Mouse (Mus musculus) heart, embryonic 13.5 days (tissue): ENCODE measurements around the gene Gipc1. TPM values are rescaled to one million over a fixed set of nuclear protein-coding genes. Genes with fewer than 3 reads are reported as not detected.

Experiments
- ATAC-seq: fragments of 200-750 bp; cut with Nextera tagmentation; 2 replicates; pipeline ENCODE4 v1.8.0; 2017; ENCODE audit warnings: moderate TSS enrichment; ENCODE audit not compliant: insufficient number of reproducible peaks, low FRiP score, low TSS enrichment; ENCODE audit errors: extremely low read depth
- H3K27ac ChIP-seq: fragments of 300-500 bp; sonication (generic); replicated peaks from 2 replicates; pipeline ENCODE4 v1.5.1; 2015; ENCODE audit warnings: moderate library complexity, mild to moderate bottlenecking, inconsistent platforms
- H3K27me3 ChIP-seq: fragments of 300-500 bp; sonication (generic); replicated peaks from 2 replicates; pipeline ENCODE4 v1.6.1; 2015; ENCODE audit warnings: mild to moderate bottlenecking, inconsistent platforms
- H3K36me3 ChIP-seq: fragments of 300-500 bp; sonication (generic); 2 replicates; pipeline ENCODE4 v1.6.1; 2015; ENCODE audit warnings: mild to moderate bottlenecking, inconsistent platforms
- H3K4me1 ChIP-seq: fragments of 300-500 bp; sonication (generic); 2 replicates; pipeline ENCODE4 v1.6.1; 2015; ENCODE audit warnings: inconsistent platforms
- H3K4me2 ChIP-seq: fragments of 300-500 bp; sonication (generic); 2 replicates; pipeline ENCODE4 v1.6.1; 2015; ENCODE audit warnings: inconsistent platforms, mild to moderate bottlenecking, moderate library complexity
- H3K4me3 ChIP-seq: fragments of 300-500 bp; sonication (generic); 2 replicates; pipeline ENCODE4 v1.5.1; 2015; ENCODE audit warnings: moderate library complexity, mild to moderate bottlenecking, inconsistent platforms
- H3K9ac ChIP-seq: fragments of 300-500 bp; sonication (generic); 2 replicates; pipeline ENCODE4 v1.6.1; 2015; ENCODE audit warnings: inconsistent platforms, mild to moderate bottlenecking, moderate library complexity
- H3K9me3 ChIP-seq: fragments of 300-500 bp; sonication (generic); 2 replicates; pipeline ENCODE4 v1.6.1; 2016; ENCODE audit warnings: inconsistent platforms
- WGBS: fragments of 180-500 bp; shearing (Covaris S2); methylation state at CpG from one replicate; pipeline ENCODE4 v1.1.7; 2015; ENCODE audit warnings: mixed read lengths; 5-methylcytosine and 5-hydroxymethylcytosine counted together
- polyA plus RNA-seq: library from polyadenylated mRNA; unstranded; fragments of >200 nt; fragmentation: Nextera tagmentation; extraction: Ambion mirVana; gene quantifications from 2 replicates; pipeline ENCODE4 v1.2.1, GENCODE M21; 2015

Gene Gipc1
- polyA plus RNA-seq, 1 experiment from 2014 or later: 155 TPM

DNA sequence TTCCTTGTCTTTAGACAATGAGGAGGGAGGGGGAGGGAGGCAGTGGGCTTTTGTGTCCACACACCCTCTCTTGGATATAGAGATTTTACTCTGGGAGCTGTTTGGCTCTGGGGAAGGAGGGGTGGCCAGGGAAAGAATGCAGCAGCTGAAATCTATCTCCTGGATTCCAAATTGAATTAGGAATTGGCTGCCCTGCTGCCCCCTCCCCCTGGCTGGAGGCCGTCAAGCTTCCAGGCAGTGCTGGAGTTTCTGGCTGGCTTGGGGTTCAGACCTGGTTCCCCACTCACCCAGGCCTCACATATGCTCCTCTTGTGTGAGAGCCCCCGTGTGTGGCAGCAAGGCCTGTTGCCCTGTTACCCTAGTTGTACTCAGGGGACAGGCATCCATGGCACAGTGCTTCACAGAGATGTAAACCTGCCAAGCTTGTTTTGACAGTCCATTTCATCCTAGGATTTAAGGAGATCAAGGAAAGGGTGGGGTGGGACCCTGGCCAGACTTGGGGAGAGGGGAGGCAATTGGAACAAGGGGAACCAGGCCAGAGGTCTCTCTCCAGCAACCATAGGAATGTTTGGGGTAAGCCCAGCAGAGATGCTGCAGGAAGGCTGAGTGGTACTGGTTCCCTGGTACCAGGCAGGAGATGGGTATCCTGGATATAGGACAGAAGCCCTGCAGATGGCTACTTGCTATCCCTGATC is 12.6 kb downstream of the Gipc1 start:
- no peak for ATAC-seq
- 35% methylated on average over 2 of the region's 2 CpGs for WGBS
- Histone ChIP-seq H3K4me3 (no peak overlapping the region), H3K4me1 (peaks cover 72% of the 10 kb centered on the region), H3K9me3 (no peaks in the 10 kb centered on the region), H3K9ac (0 out of 2 replicates have a peak overlapping the region, but pooled peaks have one; percentile 37), H3K4me2 (no peak overlapping the region), H3K27ac (no peak overlapping the region), H3K36me3 (peaks cover 30% of the 10 kb centered on the region), H3K27me3 (peaks cover 21% of the 10 kb centered on the region)

DNA sequence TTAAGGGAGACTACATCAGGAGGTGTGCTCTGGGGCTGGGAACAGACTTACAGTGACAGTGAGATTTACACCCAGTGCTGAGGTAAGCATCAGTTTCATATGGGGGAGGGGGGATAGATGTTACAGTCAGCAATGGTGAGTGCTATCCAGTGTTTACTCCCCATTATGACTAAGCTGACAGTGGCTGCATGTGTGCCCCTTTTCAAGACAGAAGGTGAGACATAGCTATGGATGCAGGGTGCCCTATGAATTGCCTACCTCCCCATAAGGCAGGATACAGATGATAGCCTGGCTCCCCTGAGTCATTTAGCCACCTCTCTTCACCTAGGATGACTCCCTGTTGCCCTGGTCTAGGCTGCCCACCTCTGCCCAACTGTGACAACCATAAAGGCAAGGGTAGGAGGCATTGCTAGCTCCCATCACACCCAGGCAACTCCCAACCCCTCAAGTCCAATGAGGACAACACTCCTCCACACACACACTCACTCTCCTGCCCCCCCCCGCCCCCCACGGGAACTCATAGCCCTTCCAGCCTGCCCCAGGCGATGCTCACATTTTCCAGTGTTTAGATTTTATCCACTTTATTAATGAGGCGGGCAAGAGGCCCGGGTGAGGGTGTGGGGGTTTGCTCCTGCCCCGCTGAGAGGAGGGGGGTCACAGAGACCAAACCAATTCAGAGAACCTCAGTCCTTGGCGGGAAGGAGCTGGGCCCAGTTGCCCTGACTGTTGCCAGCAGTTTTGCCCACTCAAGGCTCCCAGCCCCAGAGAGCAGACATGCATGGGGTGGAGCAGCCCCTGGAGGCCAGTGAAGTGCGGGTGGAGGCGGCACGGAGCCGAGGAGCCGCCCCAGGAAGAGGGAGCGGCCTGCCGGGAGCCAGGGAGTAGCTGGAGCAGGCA is 13.7 kb downstream of the Gipc1 start, which contains the start of gene Ptger1:
Ptger1 (plus strand) TSS at position 710 of the 897 bp plus-strand sequence.
- Histone ChIP-seq H3K27me3 (peaks cover 21% of the 10 kb centered on the region), H3K27ac (0 out of 2 replicates have a peak within 1 kb of the TSS, but pooled peaks have one; percentile 9), H3K4me3 (0 out of 2 replicates have a peak within 1 kb of the TSS, but pooled peaks have one; percentile 2), H3K9me3 (no peaks in the 10 kb centered on the region), H3K36me3 (peaks cover 42% of the 10 kb centered on the region), H3K9ac (peak within 1 kb of the TSS; percentile 29), H3K4me2 (peak within 1 kb of the TSS; percentile 22), H3K4me1 (peaks cover 60% of the 10 kb centered on the region)
- no peak for ATAC-seq
- WGBS: 27% methylated on average over 14 of the region's 14 CpGs

DNA sequence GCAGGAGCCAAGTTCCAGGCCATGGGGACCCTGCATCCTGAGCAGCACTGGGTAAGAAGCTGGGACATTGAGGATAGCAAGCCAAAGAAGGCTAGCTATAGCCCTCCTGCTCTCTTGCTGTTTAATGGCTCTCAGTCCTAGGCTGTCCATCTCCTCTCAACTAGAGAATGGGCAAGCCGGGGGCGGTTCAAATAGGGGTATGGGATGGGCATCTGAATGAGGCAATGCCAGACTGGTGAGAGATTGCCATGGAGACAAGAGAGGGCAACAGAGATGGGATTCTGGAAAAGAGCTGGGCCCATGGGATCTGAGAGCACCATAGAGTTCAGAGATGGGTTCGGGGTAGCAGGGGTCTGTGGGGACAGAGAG is 14.4 kb downstream of the Gipc1 start:
- H3K36me3 ChIP-seq: peaks cover 48% of the 10 kb centered on the region
- peak overlapping the region; percentile 22 for H3K4me2 ChIP-seq
- H3K4me1 ChIP-seq: peaks cover 54% of the 10 kb centered on the region
- WGBS: 89% methylated on average over 3 of the region's 3 CpGs
- H3K9me3 ChIP-seq: no peaks in the 10 kb centered on the region
- no peak for ATAC-seq
- 0 out of 2 replicates have a peak overlapping the region, but pooled peaks have one; percentile 9 for H3K27ac ChIP-seq
- 0 out of 2 replicates have a peak overlapping the region, but pooled peaks have one; percentile 2 for H3K4me3 ChIP-seq
- H3K27me3 ChIP-seq: peaks cover 21% of the 10 kb centered on the region
- H3K9ac ChIP-seq: peak overlapping the region; percentile 29

DNA sequence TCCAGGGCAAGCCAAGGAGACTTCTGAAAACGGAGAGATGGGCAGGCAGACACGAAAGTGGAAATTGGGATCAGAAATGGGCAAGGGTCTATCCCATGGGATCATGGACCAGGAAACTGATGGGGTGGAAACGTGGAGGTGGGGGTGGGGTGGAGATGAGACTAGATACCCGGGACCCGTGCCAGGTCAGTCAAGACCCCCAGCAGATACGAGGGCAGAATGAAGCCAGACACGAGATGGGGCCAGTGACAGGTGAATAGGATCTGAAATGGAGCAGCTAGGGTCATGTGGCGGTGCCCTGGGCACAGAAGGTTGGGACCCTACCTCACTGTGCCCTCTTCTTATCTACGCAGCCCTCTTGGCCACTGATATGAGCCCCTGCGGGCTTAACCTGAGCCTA is 15.0 kb downstream of the Gipc1 start:
- 75% methylated on average over 10 of the region's 10 CpGs for WGBS
- H3K4me1 ChIP-seq: peaks cover 47% of the 10 kb centered on the region
- H3K4me2 ChIP-seq: peak overlapping the region; percentile 74
- H3K4me3 ChIP-seq: no peak overlapping the region
- peaks cover 55% of the 10 kb centered on the region for H3K36me3 ChIP-seq
- ATAC-seq: no peak
- peaks cover 21% of the 10 kb centered on the region for H3K27me3 ChIP-seq
- H3K27ac ChIP-seq: no peak overlapping the region
- no peaks in the 10 kb centered on the region for H3K9me3 ChIP-seq
- 0 out of 2 replicates have a peak overlapping the region, but pooled peaks have one; percentile 71 for H3K9ac ChIP-seq

DNA sequence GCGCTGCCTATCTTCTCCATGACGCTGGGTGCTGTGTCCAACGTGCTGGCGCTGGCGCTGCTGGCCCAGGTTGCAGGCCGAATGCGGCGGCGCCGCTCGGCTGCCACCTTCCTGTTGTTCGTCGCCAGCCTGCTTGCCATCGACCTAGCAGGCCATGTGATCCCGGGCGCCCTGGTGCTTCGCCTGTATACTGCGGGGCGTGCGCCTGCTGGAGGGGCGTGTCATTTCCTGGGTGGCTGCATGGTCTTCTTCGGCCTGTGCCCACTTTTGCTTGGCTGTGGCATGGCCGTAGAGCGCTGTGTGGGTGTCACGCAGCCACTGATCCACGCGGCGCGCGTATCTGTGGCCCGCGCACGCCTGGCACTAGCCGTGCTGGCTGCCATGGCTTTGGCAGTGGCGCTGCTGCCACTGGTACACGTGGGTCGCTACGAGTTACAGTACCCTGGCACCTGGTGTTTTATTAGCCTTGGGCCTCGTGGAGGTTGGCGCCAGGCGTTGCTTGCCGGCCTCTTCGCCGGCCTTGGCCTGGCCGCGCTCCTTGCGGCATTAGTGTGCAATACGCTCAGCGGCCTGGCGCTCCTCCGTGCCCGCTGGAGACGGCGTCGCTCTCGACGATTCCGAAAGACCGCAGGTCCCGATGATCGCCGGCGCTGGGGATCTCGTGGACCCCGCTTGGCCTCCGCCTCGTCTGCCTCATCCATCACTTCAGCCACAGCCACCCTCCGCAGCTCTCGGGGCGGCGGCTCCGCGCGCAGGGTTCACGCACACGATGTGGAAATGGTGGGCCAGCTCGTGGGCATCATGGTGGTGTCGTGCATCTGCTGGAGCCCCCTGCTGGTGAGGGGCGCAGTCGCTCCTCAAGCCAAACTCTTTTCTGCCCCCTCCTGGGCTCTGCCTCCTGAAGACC is 15.8 kb downstream of the Gipc1 start:
- WGBS: 19% methylated on average over 80 of the region's 80 CpGs
- no peak overlapping the region for H3K27ac ChIP-seq
- H3K9me3 ChIP-seq: no peaks in the 10 kb centered on the region
- H3K4me1 ChIP-seq: peaks cover 42% of the 10 kb centered on the region
- peaks cover 21% of the 10 kb centered on the region for H3K27me3 ChIP-seq
- H3K36me3 ChIP-seq: peaks cover 57% of the 10 kb centered on the region
- peak overlapping the region; percentile 71 for H3K9ac ChIP-seq
- peak overlapping the region; percentile 74 for H3K4me2 ChIP-seq
- H3K4me3 ChIP-seq: peak overlapping the region; percentile 48
- ATAC-seq: no peak

DNA sequence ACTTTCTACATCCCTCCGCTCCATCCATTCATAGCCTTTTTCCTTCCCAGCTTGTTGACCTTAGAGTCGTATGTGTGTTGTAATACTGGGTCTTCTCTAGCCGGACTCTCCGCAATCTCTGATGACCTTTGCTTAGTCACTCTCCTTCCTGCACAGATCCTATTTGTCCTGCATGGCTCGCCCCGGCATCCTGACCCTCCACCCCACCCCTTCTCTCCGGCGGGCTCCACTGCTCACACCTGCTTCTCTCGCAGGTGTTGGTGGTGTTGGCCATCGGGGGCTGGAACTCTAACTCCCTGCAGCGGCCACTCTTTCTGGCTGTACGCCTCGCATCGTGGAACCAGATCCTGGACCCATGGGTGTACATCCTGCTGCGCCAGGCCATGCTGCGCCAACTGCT is 16.5 kb downstream of the Gipc1 start:
- H3K9ac ChIP-seq: no peak overlapping the region
- no peak for ATAC-seq
- peaks cover 57% of the 10 kb centered on the region for H3K36me3 ChIP-seq
- peaks cover 42% of the 10 kb centered on the region for H3K4me1 ChIP-seq
- H3K9me3 ChIP-seq: no peaks in the 10 kb centered on the region
- no peak overlapping the region for H3K27ac ChIP-seq
- 69% methylated on average over 16 of the region's 16 CpGs for WGBS
- H3K27me3 ChIP-seq: peaks cover 21% of the 10 kb centered on the region
- no peak overlapping the region for H3K4me3 ChIP-seq
- peak overlapping the region; percentile 74 for H3K4me2 ChIP-seq

DNA sequence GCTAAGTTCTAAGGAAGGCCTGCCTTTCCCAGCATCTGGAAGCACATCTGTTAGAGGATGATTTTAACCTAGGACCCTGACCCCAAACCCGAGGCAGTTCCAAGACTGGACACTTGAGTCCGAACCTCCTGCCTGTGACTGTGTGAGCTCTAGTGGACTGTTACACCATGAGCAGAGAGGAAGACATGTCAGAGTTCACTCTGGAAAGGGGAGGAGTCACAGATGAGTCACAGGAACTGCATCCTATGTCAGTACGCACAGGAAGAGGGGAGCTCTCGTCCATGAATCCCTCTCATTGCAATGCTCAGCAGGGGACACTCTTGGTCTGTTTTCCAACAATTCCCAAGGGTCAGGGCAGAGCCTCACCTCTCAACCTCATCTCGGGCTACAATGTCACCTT is 20.5 kb downstream of the Gipc1 start:
- Histone ChIP-seq H3K9ac (no peak overlapping the region), H3K4me3 (no peak overlapping the region), H3K4me2 (no peak overlapping the region), H3K27me3 (peaks cover 11% of the 10 kb centered on the region), H3K36me3 (peaks cover 86% of the 10 kb centered on the region), H3K4me1 (peaks cover 13% of the 10 kb centered on the region), H3K9me3 (no peaks in the 10 kb centered on the region), H3K27ac (no peak overlapping the region)
- no peak for ATAC-seq
- 46% methylated on average over 5 of the region's 5 CpGs for WGBS

DNA sequence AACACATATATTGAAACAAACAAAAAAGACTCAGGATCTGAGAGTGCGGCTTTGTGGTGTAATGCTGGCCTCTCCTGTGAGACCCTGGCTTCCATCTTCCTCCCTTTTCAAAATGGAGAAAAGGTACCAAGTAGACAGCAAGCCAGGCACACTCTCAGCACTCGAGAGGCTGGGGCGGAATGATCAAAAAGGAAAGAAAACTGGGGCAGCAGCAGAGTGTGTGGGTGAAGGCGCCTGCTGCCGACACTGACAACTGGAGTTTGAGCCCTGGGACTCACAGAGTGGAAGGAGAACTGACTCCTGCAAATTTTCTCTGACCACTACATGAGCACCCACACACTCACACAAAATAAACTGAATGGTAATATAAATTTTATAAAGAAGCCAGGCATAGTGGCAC is 22.0 kb downstream of the Gipc1 start:
- no peak overlapping the region for H3K4me2 ChIP-seq
- no peak overlapping the region for H3K4me3 ChIP-seq
- ATAC-seq: no peak
- no peak overlapping the region for H3K27ac ChIP-seq
- H3K9me3 ChIP-seq: no peaks in the 10 kb centered on the region
- no peak overlapping the region for H3K9ac ChIP-seq
- no peaks in the 10 kb centered on the region for H3K4me1 ChIP-seq
- WGBS: 77% methylated on average over 5 of the region's 5 CpGs
- peaks cover under 1% of the 10 kb centered on the region; the same call in 1 of the 2 replicates for H3K27me3 ChIP-seq
- H3K36me3 ChIP-seq: peaks cover 96% of the 10 kb centered on the region

DNA sequence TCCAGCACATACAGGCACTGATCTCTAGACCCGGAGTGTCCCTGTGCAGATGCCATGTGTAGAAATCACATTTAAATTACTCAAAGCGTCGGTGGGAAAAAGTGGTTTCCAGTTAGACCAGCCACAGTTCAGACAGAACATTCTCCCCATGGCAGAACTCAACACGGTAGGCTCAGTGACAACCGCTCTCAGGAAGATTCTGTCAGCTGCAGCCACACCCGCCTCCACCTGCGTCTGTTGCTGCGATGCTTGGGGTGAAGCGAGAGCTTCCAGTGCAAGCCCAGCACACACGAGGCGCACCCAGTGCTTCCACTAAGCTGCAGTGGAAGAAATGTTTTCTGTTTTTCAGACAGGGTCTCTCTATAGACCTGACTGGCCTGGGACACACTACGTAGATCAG is 27.4 kb downstream of the Gipc1 start:
- peaks cover 92% of the 10 kb centered on the region for H3K36me3 ChIP-seq
- H3K9ac ChIP-seq: no peak overlapping the region
- 88% methylated on average over 12 of the region's 12 CpGs for WGBS
- no peak overlapping the region for H3K27ac ChIP-seq
- no peaks in the 10 kb centered on the region for H3K9me3 ChIP-seq
- no peak for ATAC-seq
- H3K4me2 ChIP-seq: no peak overlapping the region
- peaks cover 22% of the 10 kb centered on the region for H3K4me1 ChIP-seq
- H3K4me3 ChIP-seq: no peak overlapping the region
- no peaks in the 10 kb centered on the region for H3K27me3 ChIP-seq

DNA sequence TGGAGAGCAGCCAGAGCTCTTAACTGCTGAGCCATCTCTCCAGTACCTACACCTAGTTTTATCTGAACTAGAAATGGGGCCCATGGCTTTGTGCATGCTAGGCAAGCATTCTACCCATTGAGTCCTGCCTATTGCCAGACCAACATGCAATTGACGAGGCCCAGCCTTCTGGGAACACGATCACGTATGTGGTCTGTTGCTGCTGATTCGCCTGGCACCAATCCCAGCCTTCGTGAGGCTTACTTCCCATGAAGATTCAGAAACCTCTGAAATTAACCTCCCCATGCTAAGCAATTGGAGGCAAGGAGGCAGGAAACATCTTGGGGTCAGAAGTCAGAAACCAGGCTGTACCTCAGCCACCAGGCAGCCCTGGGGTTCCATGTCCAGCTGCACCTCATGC is 28.1 kb downstream of the Gipc1 start:
- no peaks in the 10 kb centered on the region for H3K9me3 ChIP-seq
- no peak overlapping the region for H3K4me3 ChIP-seq
- H3K4me2 ChIP-seq: no peak overlapping the region
- H3K27me3 ChIP-seq: no peaks in the 10 kb centered on the region
- no peak overlapping the region for H3K9ac ChIP-seq
- WGBS: 67% methylated on average over 5 of the region's 5 CpGs
- H3K4me1 ChIP-seq: peaks cover 22% of the 10 kb centered on the region
- peak overlapping the region; percentile 70 for H3K27ac ChIP-seq
- ATAC-seq: no peak
- peaks cover 93% of the 10 kb centered on the region for H3K36me3 ChIP-seq
